Mouse (Mus musculus) heart, postnatal 0 days (tissue): ENCODE results near the gene Eps8.

Experiments
- CTCF ChIP-seq: IDR thresholded peaks from 2 replicates; pipeline ENCODE4 v1.5.1; 2016; ENCODE audit warnings: antibody characterized with exemption, control low read depth, low read depth
- EP300 ChIP-seq: IDR thresholded peaks from 2 replicates; pipeline ENCODE4 v1.6.1; 2016; ENCODE audit warnings: antibody characterized with exemption, low read depth

DNA sequence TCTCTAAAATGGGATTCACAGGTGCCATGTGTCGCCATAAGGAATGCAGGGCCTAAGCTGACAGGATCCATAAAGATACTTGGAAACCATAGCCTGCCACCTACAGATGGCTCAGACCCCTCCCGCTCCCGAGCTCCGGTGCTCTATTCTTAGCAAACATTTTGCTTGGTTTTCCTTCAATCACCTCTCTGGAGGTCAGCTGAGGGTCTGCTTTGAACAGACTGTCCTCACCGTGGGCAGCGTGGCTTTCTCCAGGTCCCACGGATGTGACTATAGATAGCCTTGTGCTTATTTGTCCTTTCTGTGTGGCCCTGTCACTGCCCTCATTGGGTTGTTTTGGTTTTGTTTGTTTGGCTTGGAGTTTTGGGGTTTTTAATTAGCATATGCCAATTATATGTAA lies 196.5 kb downstream of the Eps8 start:
- no peak for TF ChIP-seq CTCF
- no peak for TF ChIP-seq EP300
